Mouse (Mus musculus): ENCODE data around the gene Gm17949. TPM values are rescaled to one million over a fixed set of nuclear protein-coding genes. Genes with fewer than 3 reads are reported as not detected.

Gene Gm17949
- total RNA-seq, 2 experiments from 2014 or later = not detected

- no peak for ATAC-seq (replicated peaks; ENCODE audit: low FRiP score, low TSS enrichment, poor library complexity, severe bottlenecking)
Observed at GRCm38 (mm10) chr17:56988921-56989430, 22.3 kb upstream of the Gm17949 start.

- peak; percentile 69 for ATAC-seq (replicated peaks; ENCODE audit: low FRiP score, low TSS enrichment, poor library complexity, severe bottlenecking)
Observed at GRCm38 (mm10) chr17:56989467-56990114, 21.7 kb upstream of the Gm17949 start.

GRCm38 (mm10) chr17:56990115-56990746, 21.0 kb upstream of the Gm17949 start, which contains the start of gene Clpp:
TSS of gene Clpp (plus strand) at chr17:56990305.
- peak; percentile 96 for ATAC-seq (replicated peaks; ENCODE audit: low FRiP score, low TSS enrichment, poor library complexity, severe bottlenecking)

GRCm38 (mm10) chr17:56990966-56991365, 20.3 kb upstream of the Gm17949 start:
- ATAC-seq (replicated peaks; ENCODE audit: low FRiP score, low TSS enrichment, poor library complexity, severe bottlenecking) = no peak

GRCm38 (mm10) chr17:56995046-56995445, 16.2 kb upstream of the Gm17949 start:
- ATAC-seq (replicated peaks; ENCODE audit: low FRiP score, low TSS enrichment, poor library complexity, severe bottlenecking) = no peak

GRCm38 (mm10) chr17:56996506-56996905, 14.8 kb upstream of the Gm17949 start:
- ATAC-seq (replicated peaks; ENCODE audit: low FRiP score, low TSS enrichment, poor library complexity, severe bottlenecking) = no peak

- ATAC-seq (replicated peaks; ENCODE audit: low FRiP score, low TSS enrichment, poor library complexity, severe bottlenecking) = peak; percentile 96
Observed at GRCm38 (mm10) chr17:56997029-56997667, 14.1 kb upstream of the Gm17949 start, which contains the start of gene Alkbh7. TSS of gene Alkbh7 (plus strand) at chr17:56997339.

GRCm38 (mm10) chr17:56999414-56999813, 11.9 kb upstream of the Gm17949 start:
- ATAC-seq (replicated peaks; ENCODE audit: low FRiP score, low TSS enrichment, poor library complexity, severe bottlenecking) = no peak

- no peak for ATAC-seq (replicated peaks; ENCODE audit: low FRiP score, low TSS enrichment, poor library complexity, severe bottlenecking)
Observed at GRCm38 (mm10) chr17:56999968-57000609, 11.2 kb upstream of the Gm17949 start, which contains the start of gene Pspn. TSS of gene Pspn (minus strand) at chr17:57000018.

GRCm38 (mm10) chr17:57001228-57001627, 10.0 kb upstream of the Gm17949 start:
- ATAC-seq (replicated peaks; ENCODE audit: low FRiP score, low TSS enrichment, poor library complexity, severe bottlenecking) = no peak

GRCm38 (mm10) chr17:57003994-57004393, 7.3 kb upstream of the Gm17949 start:
- no peak for ATAC-seq (replicated peaks; ENCODE audit: low FRiP score, low TSS enrichment, poor library complexity, severe bottlenecking)

- ATAC-seq (replicated peaks; ENCODE audit: low FRiP score, low TSS enrichment, poor library complexity, severe bottlenecking) = peak; percentile 28
Observed at GRCm38 (mm10) chr17:57007137-57007905, 3.9 kb upstream of the Gm17949 start.

- peak; percentile 30 for ATAC-seq (replicated peaks; ENCODE audit: low FRiP score, low TSS enrichment, poor library complexity, severe bottlenecking)
Observed at GRCm38 (mm10) chr17:57010911-57011235, 396 bp upstream of the Gm17949 start.

- no peak for ATAC-seq (replicated peaks; ENCODE audit: low FRiP score, low TSS enrichment, poor library complexity, severe bottlenecking)
Observed at GRCm38 (mm10) chr17:57012245-57012795, 1.1 kb downstream of the Gm17949 start.

- peak; percentile 76 for ATAC-seq (replicated peaks; ENCODE audit: low FRiP score, low TSS enrichment, poor library complexity, severe bottlenecking)
Observed at GRCm38 (mm10) chr17:57019693-57020092, 8.4 kb downstream of the Gm17949 start.

- peak; percentile 52 for ATAC-seq (replicated peaks; ENCODE audit: low FRiP score, low TSS enrichment, poor library complexity, severe bottlenecking)
Observed at GRCm38 (mm10) chr17:57020960-57021359, 9.7 kb downstream of the Gm17949 start.

- ATAC-seq (replicated peaks; ENCODE audit: low FRiP score, low TSS enrichment, poor library complexity, severe bottlenecking) = 0 out of 2 replicates have a peak, but pooled peaks have one; percentile 11
Observed at GRCm38 (mm10) chr17:57027471-57027870, 16.2 kb downstream of the Gm17949 start.

- peak; percentile 28 for ATAC-seq (replicated peaks; ENCODE audit: low FRiP score, low TSS enrichment, poor library complexity, severe bottlenecking)
Observed at GRCm38 (mm10) chr17:57029691-57030090, 18.4 kb downstream of the Gm17949 start.
